In genomic region chr17:26452371-26452972, GRCm38 (mm10) we compare ENCODE assay signal across 9 mouse cellular contexts. TPM values are rescaled to one million over a fixed set of nuclear protein-coding genes. Genes with fewer than 3 reads are reported as not detected.
DNase-seq lines count a peak whose midpoint lies in the region; ATAC-seq lines count a peak whose summit lies in the region.
"Had no signal": no experiment of that assay in that cellular context is flagged by ENCODE, and none has a peak within 500 bp of the region (broad histone marks: within the 10 kb centered on the region; RNA-seq: fewer than 3 reads in every experiment).

No protein-coding gene starts in this region.

- H3K4me1 ChIP-seq in forebrain, embryonic 10.5 days = peaks cover 11% of the 10 kb centered on the region
- no peaks in the 10 kb centered on the region for H3K4me1 ChIP-seq in forebrain, embryonic 15.5 days
- peaks cover 10% of the 10 kb centered on the region; the same call in 1 of the 2 replicates for H3K4me1 ChIP-seq in lung, embryonic 16.5 days (replicated peaks; ENCODE audit: control insufficient read depth, insufficient read depth, low read length)
- H3K4me1 ChIP-seq in stomach, embryonic 15.5 days = peaks cover 10% of the 10 kb centered on the region; the same call in 1 of the 2 replicates

- DNase-seq in forebrain, embryonic 10.5 days (ENCODE audit: extremely low spot score, low spot score) = peak; percentile 40
- DNase-seq in MEL-GATA-1-ER (ENCODE audit: extremely low read depth, low read depth) = peak; percentile 26
- peak; percentile 46 to 62 for DNase-seq in cerebellum, postnatal 36 days
- DNase-seq in heart, adult 8-10 months (ENCODE audit: low spot score) = peak; percentile 80
- peak; percentile 83 for DNase-seq in kidney, postnatal 10 days

- H3K27ac ChIP-seq in forebrain, embryonic 10.5 days = no peak overlapping the region
- H3K27ac ChIP-seq in forebrain, embryonic 15.5 days (replicated peaks) = no peak overlapping the region
- peak overlapping the region; percentile 17; the same call in 1 of the 2 replicates for H3K27ac ChIP-seq in lung, embryonic 16.5 days (ENCODE audit: low read length)
- H3K27ac ChIP-seq in stomach, embryonic 15.5 days = peak overlapping the region; percentile 23; the same call in 1 of the 2 replicates

- H3K36me3 ChIP-seq in forebrain, embryonic 10.5 days (replicated peaks) = no peaks in the 10 kb centered on the region
- H3K36me3 ChIP-seq in forebrain, embryonic 15.5 days = no peaks in the 10 kb centered on the region
- H3K36me3 ChIP-seq in lung, embryonic 16.5 days (ENCODE audit: control insufficient read depth, insufficient read depth, low read length) = no peaks in the 10 kb centered on the region; the same call in 1 of the 2 replicates
- no peaks in the 10 kb centered on the region for H3K36me3 ChIP-seq in stomach, embryonic 15.5 days

- H3K9ac ChIP-seq in forebrain, embryonic 15.5 days (replicated peaks) = no peak overlapping the region
- H3K9ac ChIP-seq in lung, embryonic 16.5 days (ENCODE audit: low read length) = no peak overlapping the region
- H3K9ac ChIP-seq in stomach, embryonic 15.5 days = no peak overlapping the region

- peaks cover 7% of the 10 kb centered on the region; the same call in 1 of the 2 replicates for H3K27me3 ChIP-seq in forebrain, embryonic 10.5 days (ENCODE audit: poor library complexity, severe bottlenecking)
- H3K27me3 ChIP-seq in forebrain, embryonic 15.5 days = no peaks in the 10 kb centered on the region
- H3K27me3 ChIP-seq in lung, embryonic 16.5 days (ENCODE audit: control insufficient read depth, insufficient read depth, low read depth, low read length) = no peaks in the 10 kb centered on the region
- no peaks in the 10 kb centered on the region for H3K27me3 ChIP-seq in stomach, embryonic 15.5 days (replicated peaks)

- no peak overlapping the region for H3K4me3 ChIP-seq in forebrain, embryonic 10.5 days
- H3K4me3 ChIP-seq in forebrain, embryonic 15.5 days = no peak overlapping the region
- H3K4me3 ChIP-seq in lung, embryonic 16.5 days (ENCODE audit: low read length) = no peak overlapping the region
- H3K4me3 ChIP-seq in stomach, embryonic 15.5 days (replicated peaks) = no peak overlapping the region
- H3K4me3 ChIP-seq: myocyte had no signal

- H3K4me2 ChIP-seq in forebrain, embryonic 15.5 days (replicated peaks) = no peak overlapping the region
- no peak overlapping the region for H3K4me2 ChIP-seq in lung, embryonic 16.5 days (ENCODE audit: low read depth, low read length)
- no peak overlapping the region for H3K4me2 ChIP-seq in stomach, embryonic 15.5 days

- 69% methylated on average over 5 of the region's 5 CpGs for WGBS in forebrain, embryonic 10.5 days
- 61% methylated on average over 5 of the region's 5 CpGs for WGBS in forebrain, embryonic 15.5 days
- 59% methylated on average over 5 of the region's 5 CpGs for WGBS in lung, embryonic 16.5 days
- WGBS in stomach, embryonic 15.5 days = 57% methylated on average over 5 of the region's 5 CpGs

- no peak for ATAC-seq in forebrain, embryonic 15.5 days (replicated peaks)
- peak; percentile 31 for ATAC-seq in lung, embryonic 16.5 days (ENCODE audit: low read depth)
- no peak for ATAC-seq in stomach, embryonic 15.5 days (ENCODE audit: insufficient read depth, low FRiP score, low read depth)

- H3K9me3 ChIP-seq in forebrain, embryonic 10.5 days = no peaks in the 10 kb centered on the region
- H3K9me3 ChIP-seq in forebrain, embryonic 15.5 days = no peaks in the 10 kb centered on the region
- no peaks in the 10 kb centered on the region for H3K9me3 ChIP-seq in lung, embryonic 16.5 days (ENCODE audit: control insufficient read depth, low read length)
- H3K9me3 ChIP-seq in stomach, embryonic 15.5 days = no peaks in the 10 kb centered on the region

RNA-seq across cellular contexts. Expression of gene Neurl1b, which starts 37.8 kb away (rescaled TPM):
- polyA plus RNA-seq in forebrain, embryonic 10.5 days (2016; fragmentation: Nextera tagmentation; extraction: Ambion mirVana) = 0.09 and 0.10 TPM in 2 replicates
- 2.7 and 2.9 TPM in 2 replicates for polyA plus RNA-seq in forebrain, embryonic 15.5 days (2015; fragmentation: Nextera tagmentation; extraction: Ambion mirVana)
- total RNA-seq in heart, adult 8-10 months (2022) = 1 to 10 TPM; 3.6 to 5.1 (median 4.4) TPM
- polyA plus RNA-seq in lung, embryonic 16.5 days (2015; fragmentation: Nextera tagmentation; extraction: Ambion mirVana) = 1.8 and 2.3 TPM in 2 replicates
- polyA plus RNA-seq in stomach, embryonic 15.5 days (2015; fragmentation: Nextera tagmentation; extraction: Ambion mirVana) = 2.5 and 2.6 TPM in 2 replicates

Comparison
In these comparisons a context has a peak if more than half of its experiments do, and no peak if none do; other contexts are left out.
1. DNase-seq: peak in every context shown above with its lines; median percentile 83 in kidney, postnatal 10 days; 80 in heart, adult 8-10 months; 54 in cerebellum, postnatal 36 days; 40 in forebrain, embryonic 10.5 days; 26 in MEL-GATA-1-ER.
2. H3K27ac ChIP-seq: peak in lung, embryonic 16.5 days (single experiment) and stomach, embryonic 15.5 days (single experiment); none in forebrain, embryonic 10.5 days (single experiment) and forebrain, embryonic 15.5 days (single experiment).